Mouse (Mus musculus) intestine, embryonic 14.5 days (tissue): ENCODE measurements around the gene Cdca4. TPM values are rescaled to one million over a fixed set of nuclear protein-coding genes. Genes with fewer than 3 reads are reported as not detected.

Experiments
- ATAC-seq: fragments of 200-750 bp; cut with Nextera tagmentation; replicated peaks from 2 replicates; pipeline ENCODE4 v1.8.0; 2017; ENCODE audit warnings: low read depth, moderate number of reproducible peaks, moderate TSS enrichment, moderate library complexity; ENCODE audit not compliant: low FRiP score, low TSS enrichment
- DNase-seq: peaks from one replicate; pipeline ENCODE4 v3.0.0-alpha.2; 2018; ENCODE audit warnings: low spot score
- H3K27ac ChIP-seq: fragments of 300-500 bp; sonication (generic); 2 replicates; pipeline ENCODE4 v1.5.1; 2014; ENCODE audit warnings: low read depth, mild to moderate bottlenecking, control low read depth
- H3K27me3 ChIP-seq: fragments of 300-500 bp; sonication (generic); replicated peaks from 2 replicates; pipeline ENCODE4 v1.6.1; 2014; ENCODE audit warnings: low read length, control low read depth; ENCODE audit not compliant: control insufficient read depth, insufficient read depth
- H3K36me3 ChIP-seq: fragments of 300-500 bp; sonication (generic); 2 replicates; pipeline ENCODE4 v1.6.1; 2014; ENCODE audit warnings: low read length, control low read depth; ENCODE audit not compliant: control insufficient read depth, insufficient read depth
- H3K4me1 ChIP-seq: fragments of 300-500 bp; sonication (generic); replicated peaks from 2 replicates; pipeline ENCODE4 v1.6.1; 2014; ENCODE audit warnings: low read length, control low read depth, mixed read lengths; ENCODE audit not compliant: control insufficient read depth, insufficient read depth
- H3K4me2 ChIP-seq: fragments of 300-500 bp; sonication (generic); 2 replicates; pipeline ENCODE4 v1.6.1; 2014; ENCODE audit warnings: low read length
- H3K4me3 ChIP-seq: fragments of 300-500 bp; sonication (generic); 2 replicates; pipeline ENCODE4 v1.5.1; 2014; ENCODE audit warnings: low read depth, low read length, control low read depth, mixed read lengths
- H3K9ac ChIP-seq: fragments of 300-500 bp; sonication (generic); 2 replicates; pipeline ENCODE4 v1.6.1; 2014; ENCODE audit warnings: mild to moderate bottlenecking, low read length
- H3K9me3 ChIP-seq: fragments of 300-500 bp; sonication (generic); 2 replicates; pipeline ENCODE4 v1.6.1; 2016; ENCODE audit warnings: low read length, control low read depth; ENCODE audit not compliant: control insufficient read depth
- WGBS: fragments of 180-500 bp; shearing (Covaris S2); extraction: QIAGEN DNeasy Blood & Tissue Kit; methylation state at CpG from one replicate; pipeline ENCODE4 v1.1.7; 2014; 5-methylcytosine and 5-hydroxymethylcytosine counted together
- polyA plus RNA-seq: library from polyadenylated mRNA; unstranded; fragments of >200 nt; fragmentation: Nextera tagmentation; extraction: Ambion mirVana; gene quantifications from 2 replicates; pipeline ENCODE4 v1.2.1, GENCODE M21; 2014

Gene Cdca4
- polyA plus RNA-seq, 1 experiment from 2014 or later, result 116 TPM

DNA sequence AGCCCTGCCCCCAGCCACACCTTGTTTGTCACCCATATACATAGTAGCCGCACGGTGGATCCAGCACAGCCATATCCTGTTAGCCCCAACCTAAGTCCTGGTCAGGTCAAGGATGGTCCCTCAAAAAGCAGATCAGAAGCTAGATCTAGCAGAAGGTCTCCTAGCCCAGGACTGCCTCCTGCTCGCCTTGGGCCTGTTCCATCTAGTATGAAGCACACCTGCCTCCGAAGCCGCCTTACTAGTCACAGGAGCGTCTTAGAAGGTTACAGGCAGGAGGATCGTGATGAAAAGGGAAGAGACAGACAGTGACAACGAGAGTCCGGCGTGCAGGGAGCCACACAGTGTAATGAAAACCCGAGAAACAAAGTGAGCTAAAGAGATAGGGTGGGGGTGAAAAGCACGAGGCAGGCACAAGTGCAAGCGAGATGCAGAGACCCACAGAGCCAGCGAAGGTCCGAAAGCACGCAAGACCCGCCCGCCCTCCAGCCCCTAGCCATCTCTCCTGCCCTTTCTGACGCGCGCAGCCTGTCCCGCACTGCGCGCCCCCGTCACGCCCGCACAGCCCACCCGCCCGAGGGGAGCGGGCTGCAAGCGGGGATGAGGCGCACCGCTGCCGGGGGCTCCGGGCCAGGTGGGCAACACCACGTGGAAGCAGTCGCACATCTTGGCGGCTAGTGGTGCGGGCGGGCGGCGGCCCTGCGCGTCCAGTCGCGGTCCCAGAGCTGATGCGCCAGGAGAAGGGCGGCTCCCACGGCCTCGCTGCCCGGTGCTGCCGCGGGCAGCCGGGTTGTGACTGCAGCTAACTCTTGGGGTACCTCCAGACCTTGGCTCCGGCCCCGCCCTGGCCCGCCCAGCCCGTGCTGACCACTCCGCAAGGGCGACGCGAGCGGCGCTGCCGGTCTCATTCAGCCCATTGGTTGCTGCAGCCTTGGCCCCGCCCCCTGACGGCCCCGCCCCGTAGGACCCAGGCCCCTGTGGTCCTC is 27.1 kb downstream of the Cdca4 start, which contains the start of gene Ahnak2:
Ahnak2 (minus strand) TSS at position 794 of the 983 bp plus-strand sequence.
- Histone ChIP-seq H3K4me1 (peaks cover 25% of the 10 kb centered on the region), H3K27me3 (peaks cover 19% of the 10 kb centered on the region), H3K4me3 (peak within 1 kb of the TSS; percentile 44), H3K4me2 (peak within 1 kb of the TSS; percentile 100), H3K27ac (no peak within 1 kb of the TSS), H3K36me3 (no peaks in the 10 kb centered on the region), H3K9ac (peak within 1 kb of the TSS; percentile 32; the same call in 1 of the 2 replicates), H3K9me3 (no peaks in the 10 kb centered on the region)
- peak; percentile 64 for ATAC-seq
- peak; percentile 70 for DNase-seq
- 3% methylated on average over 63 of the region's 69 CpGs for WGBS

DNA sequence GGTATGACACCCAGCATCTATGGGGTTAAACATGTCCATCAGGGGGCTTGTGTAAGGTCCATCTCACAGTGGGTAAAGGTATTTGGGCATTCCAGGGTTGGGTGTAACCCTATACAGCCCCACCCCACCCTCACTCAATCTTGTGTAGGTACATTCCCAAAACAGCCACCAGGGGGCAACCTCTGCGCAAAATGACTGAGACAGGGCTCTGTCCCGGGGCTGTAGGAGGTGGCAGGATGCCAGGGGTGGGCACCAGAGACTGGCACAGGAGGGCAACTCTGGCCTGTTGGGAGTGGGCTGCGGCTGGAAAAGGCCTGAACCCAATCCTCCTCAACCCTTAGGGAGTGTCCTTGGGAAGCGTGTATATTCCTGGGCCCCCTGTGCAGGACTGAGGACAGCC is 28.7 kb downstream of the Cdca4 start:
- ATAC-seq (0 out of 2 replicates have a peak, but pooled peaks have one; percentile 3), DNase-seq (peak; percentile 85)
- peaks cover 19% of the 10 kb centered on the region for H3K27me3 ChIP-seq
- WGBS, result 16% methylated on average over 4 of the region's 4 CpGs
- H3K4me2 ChIP-seq, result no peak overlapping the region
- H3K9ac ChIP-seq, result no peak overlapping the region
- no peaks in the 10 kb centered on the region for H3K9me3 ChIP-seq
- no peak overlapping the region for H3K27ac ChIP-seq
- H3K36me3 ChIP-seq, result no peaks in the 10 kb centered on the region
- H3K4me1 ChIP-seq, result peaks cover 37% of the 10 kb centered on the region
- H3K4me3 ChIP-seq, result no peak overlapping the region

DNA sequence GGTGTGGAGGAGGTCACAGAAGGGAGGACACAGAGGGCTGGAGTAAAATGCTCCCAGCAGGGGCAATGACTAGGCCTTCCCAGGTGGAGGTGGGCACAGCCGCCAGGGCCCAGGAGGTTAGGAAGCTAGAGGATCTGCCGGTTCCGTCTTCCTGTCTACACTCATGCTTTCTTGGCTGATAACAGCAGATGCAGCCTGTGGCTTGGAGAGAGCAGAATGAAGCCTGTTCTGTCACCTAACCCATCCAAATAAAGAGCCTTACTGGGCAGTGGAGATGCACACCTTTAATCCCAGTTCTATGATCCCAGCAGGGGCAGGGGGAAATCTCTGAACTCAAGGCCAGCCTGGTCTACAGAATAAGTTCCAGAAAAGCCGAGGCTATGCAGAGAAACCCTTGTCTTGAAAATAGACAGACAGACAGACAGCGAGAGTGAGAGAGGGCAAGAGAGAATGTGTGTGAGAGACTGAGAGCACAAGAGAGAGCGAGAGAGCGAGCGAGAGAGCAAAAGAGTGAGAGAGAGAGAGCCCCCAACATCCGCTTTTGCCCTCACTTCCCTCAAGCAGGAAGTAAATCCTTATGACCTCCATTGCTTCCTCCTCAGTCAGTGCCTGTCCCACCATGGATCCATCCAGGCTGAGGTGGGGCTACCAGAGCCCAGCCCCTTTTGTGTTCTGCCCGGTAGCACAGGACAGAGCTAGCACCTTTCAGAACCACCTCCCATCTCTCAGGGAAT is 29.8 kb downstream of the Cdca4 start:
- H3K9ac ChIP-seq, result no peak overlapping the region
- peaks cover 47% of the 10 kb centered on the region for H3K4me1 ChIP-seq
- no peak overlapping the region for H3K4me3 ChIP-seq
- no peaks in the 10 kb centered on the region for H3K36me3 ChIP-seq
- H3K9me3 ChIP-seq, result no peaks in the 10 kb centered on the region
- peaks cover 19% of the 10 kb centered on the region for H3K27me3 ChIP-seq
- 76% methylated on average over 10 of the region's 10 CpGs for WGBS
- H3K4me2 ChIP-seq, result no peak overlapping the region
- ATAC-seq, result no peak
- H3K27ac ChIP-seq, result no peak overlapping the region
- no peak for DNase-seq

DNA sequence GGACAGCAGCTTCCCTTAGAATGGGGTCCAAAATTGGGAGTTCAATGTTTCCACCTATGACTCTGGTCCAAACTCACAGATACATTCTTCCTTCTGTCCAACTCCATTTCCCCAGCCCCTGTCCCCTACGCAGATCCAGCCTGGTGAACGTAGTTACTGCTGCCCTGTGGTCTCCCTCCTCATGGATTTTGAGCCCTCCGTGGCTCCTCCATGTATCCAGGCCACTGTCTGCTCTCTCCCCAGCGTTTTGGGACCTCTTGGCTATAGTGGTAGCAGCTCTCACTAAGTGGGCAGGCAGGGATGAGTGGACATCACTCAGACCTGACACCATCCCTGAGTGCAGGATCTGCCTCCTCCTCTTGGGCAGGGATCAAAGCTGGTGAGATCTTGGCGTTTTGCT is 30.5 kb downstream of the Cdca4 start:
- DNase-seq (no peak), ATAC-seq (no peak)
- 66% methylated on average over 5 of the region's 5 CpGs for WGBS
- Histone ChIP-seq H3K4me2 (no peak overlapping the region), H3K27ac (peak overlapping the region; percentile 43; the same call in 1 of the 2 replicates), H3K4me1 (peaks cover 54% of the 10 kb centered on the region), H3K9ac (peak overlapping the region; percentile 7; the same call in 1 of the 2 replicates), H3K4me3 (no peak overlapping the region), H3K36me3 (no peaks in the 10 kb centered on the region), H3K9me3 (no peaks in the 10 kb centered on the region), H3K27me3 (peaks cover 19% of the 10 kb centered on the region)

DNA sequence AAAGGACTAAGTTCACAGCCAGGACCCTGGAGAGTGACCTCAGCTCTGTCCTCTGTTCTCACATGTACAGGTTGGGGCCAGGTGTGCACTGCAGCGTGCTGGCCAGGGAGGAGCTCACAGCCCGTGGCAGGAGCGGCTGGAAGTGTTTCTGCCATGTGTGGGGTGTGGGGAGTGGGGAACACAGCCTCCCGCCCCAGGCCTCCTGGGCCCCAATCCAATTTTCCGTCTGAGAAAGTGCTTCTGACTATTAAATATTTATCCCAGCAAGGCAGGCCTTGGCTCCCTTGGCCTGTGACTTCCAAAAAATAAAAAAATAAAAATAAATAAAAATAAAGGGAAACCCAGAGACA is 30.9 kb downstream of the Cdca4 start:
- Histone ChIP-seq H3K4me1 (peaks cover 57% of the 10 kb centered on the region), H3K27me3 (peaks cover 19% of the 10 kb centered on the region), H3K4me3 (no peak overlapping the region), H3K27ac (no peak overlapping the region), H3K36me3 (no peaks in the 10 kb centered on the region), H3K9me3 (no peaks in the 10 kb centered on the region), H3K9ac (no peak overlapping the region), H3K4me2 (0 out of 2 replicates have a peak overlapping the region, but pooled peaks have one; percentile 3)
- ATAC-seq (no peak), DNase-seq (no peak)
- 20% methylated on average over 5 of the region's 5 CpGs for WGBS

DNA sequence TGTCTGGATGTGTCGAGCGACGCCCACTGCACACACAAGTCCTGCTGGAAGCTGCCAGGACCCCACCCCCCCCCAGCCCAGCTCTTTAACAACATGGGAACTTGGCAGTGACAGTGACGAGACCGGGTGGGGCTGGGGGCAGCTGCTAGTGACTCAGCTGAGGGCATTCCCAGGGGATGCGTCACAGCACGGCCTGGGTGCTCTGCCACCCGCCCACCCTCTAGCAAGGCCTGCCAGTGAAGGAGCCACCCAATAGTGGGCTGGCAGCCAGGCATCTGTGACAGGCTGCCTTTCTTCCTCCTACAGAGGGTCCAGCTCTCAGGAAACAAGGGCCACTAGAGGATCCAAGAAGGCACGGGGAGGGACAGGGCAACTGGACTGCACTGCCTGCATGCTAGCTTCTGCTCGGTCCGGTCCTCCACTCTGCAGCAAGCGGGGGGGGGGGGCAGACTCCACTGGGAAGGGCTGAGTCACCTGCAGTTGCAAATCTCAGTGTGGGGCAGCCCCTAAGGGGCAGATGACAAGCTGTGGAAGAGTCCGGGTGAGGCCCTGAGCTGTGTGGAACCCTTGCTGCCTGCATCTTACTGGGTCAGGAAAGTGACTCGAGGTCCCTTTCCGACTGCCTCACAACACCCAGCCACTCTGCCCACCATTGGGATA is 31.4 kb downstream of the Cdca4 start:
- no peaks in the 10 kb centered on the region for H3K36me3 ChIP-seq
- no peak overlapping the region for H3K27ac ChIP-seq
- ATAC-seq (no peak), DNase-seq (no peak)
- no peaks in the 10 kb centered on the region for H3K9me3 ChIP-seq
- H3K4me1 ChIP-seq, result peaks cover 59% of the 10 kb centered on the region
- peaks cover 19% of the 10 kb centered on the region for H3K27me3 ChIP-seq
- H3K9ac ChIP-seq, result no peak overlapping the region
- H3K4me2 ChIP-seq, result 0 out of 2 replicates have a peak overlapping the region, but pooled peaks have one; percentile 3
- H3K4me3 ChIP-seq, result no peak overlapping the region
- 59% methylated on average over 15 of the region's 15 CpGs for WGBS

DNA sequence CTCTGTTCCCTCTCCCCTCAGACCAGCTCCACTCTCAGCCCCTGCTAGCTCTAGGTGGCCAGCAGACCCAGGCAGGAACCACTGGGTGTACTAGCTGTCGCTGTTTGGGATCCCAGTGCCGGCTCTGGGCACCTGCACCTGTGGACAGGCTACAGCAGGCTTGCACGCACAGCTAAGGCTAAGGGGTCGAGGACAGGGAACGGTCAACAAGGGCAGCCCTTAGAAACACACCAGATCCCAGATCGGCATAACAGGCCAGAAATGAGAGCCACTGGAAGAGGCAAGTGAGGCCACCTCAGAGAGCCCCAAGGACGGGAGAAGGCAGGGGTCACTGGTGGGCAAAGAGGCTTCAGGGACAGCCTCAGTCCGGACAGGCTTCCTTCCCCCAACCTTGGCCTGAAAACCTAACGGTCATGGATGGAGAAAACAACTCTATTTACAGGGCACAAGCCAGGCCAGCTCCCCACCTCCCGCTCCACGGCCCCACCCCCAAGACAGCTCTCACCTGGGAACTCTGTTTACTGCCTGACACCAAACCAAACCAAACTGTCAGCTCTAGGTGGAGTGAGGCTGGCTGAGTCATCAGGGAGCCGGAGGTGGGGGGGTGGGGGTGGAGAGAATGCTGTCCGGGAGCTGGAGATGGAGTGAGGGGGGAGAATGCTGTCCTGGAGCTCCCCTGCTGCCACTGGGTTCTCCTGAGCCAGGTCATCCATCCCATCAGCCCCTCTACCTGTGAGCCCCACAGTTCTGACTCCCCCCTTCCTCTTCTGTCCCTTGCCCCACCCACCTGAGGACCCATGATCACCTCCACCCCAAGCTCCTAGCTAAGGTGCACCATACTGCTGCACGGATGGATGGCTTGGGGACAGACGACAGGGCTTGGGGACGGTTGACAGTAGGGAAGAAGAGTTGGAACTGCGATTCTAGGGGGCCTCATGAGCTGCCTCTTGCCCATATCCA is 32.4 kb downstream of the Cdca4 start:
- no peak for ATAC-seq
- H3K9ac ChIP-seq, result no peak overlapping the region
- peaks cover 59% of the 10 kb centered on the region for H3K4me1 ChIP-seq

More for the DNA sequence above, 32.4 kb downstream of the Cdca4 start:
- H3K4me2 ChIP-seq, result no peak overlapping the region
- H3K27me3 ChIP-seq, result peaks cover 13% of the 10 kb centered on the region
- no peak overlapping the region for H3K27ac ChIP-seq
- DNase-seq, result no peak
- WGBS, result 44% methylated on average over 17 of the region's 17 CpGs
- H3K36me3 ChIP-seq, result no peaks in the 10 kb centered on the region
- H3K4me3 ChIP-seq, result no peak overlapping the region
- H3K9me3 ChIP-seq, result no peaks in the 10 kb centered on the region
